Mouse (Mus musculus): ENCODE measurements around the gene Slc1a3. TPM values are rescaled to one million over a fixed set of nuclear protein-coding genes. Genes with fewer than 3 reads are reported as not detected.
"Not testable (repeated sequence)": the region's sequence is repeated elsewhere in the genome, so short reads cannot be mapped to it uniquely, and the experiment has no call there.

Slc1a3 gene
- polyA plus RNA-seq, 1 experiment from 2014 or later = 25.7 TPM

- DNase-seq (ENCODE audit: low spot score) = no peak
- H3K27me3 ChIP-seq (replicated peaks; ENCODE audit: low read depth, poor library complexity, severe bottlenecking) = no peaks in the 10 kb centered on the region
- no peaks in the 10 kb centered on the region for H3K36me3 ChIP-seq (replicated peaks)
- H3K4me3 ChIP-seq = no peak overlapping the region
- 91% methylated on average over 3 of the region's 3 CpGs for WGBS
- H3K9me3 ChIP-seq = no peaks in the 10 kb centered on the region
- no peaks in the 10 kb centered on the region for H3K4me1 ChIP-seq
- H3K27ac ChIP-seq (replicated peaks) = no peak overlapping the region
These were observed 11.2 kb upstream of the Slc1a3 start for GRCm38 (mm10) chr15:8721746-8722145.

GRCm38 (mm10) chr15:8721005-8721404 is 10.4 kb upstream of the Slc1a3 start:
- no peaks in the 10 kb centered on the region for H3K36me3 ChIP-seq (replicated peaks)
- H3K9me3 ChIP-seq = no peaks in the 10 kb centered on the region
- no peak overlapping the region for H3K4me3 ChIP-seq
- no peak for DNase-seq (ENCODE audit: low spot score)
- WGBS = 20% methylated on average over 3 of the region's 3 CpGs
- peaks cover 5% of the 10 kb centered on the region for H3K4me1 ChIP-seq
- no peaks in the 10 kb centered on the region for H3K27me3 ChIP-seq (replicated peaks; ENCODE audit: low read depth, poor library complexity, severe bottlenecking)
- H3K27ac ChIP-seq (replicated peaks) = no peak overlapping the region

DNA sequence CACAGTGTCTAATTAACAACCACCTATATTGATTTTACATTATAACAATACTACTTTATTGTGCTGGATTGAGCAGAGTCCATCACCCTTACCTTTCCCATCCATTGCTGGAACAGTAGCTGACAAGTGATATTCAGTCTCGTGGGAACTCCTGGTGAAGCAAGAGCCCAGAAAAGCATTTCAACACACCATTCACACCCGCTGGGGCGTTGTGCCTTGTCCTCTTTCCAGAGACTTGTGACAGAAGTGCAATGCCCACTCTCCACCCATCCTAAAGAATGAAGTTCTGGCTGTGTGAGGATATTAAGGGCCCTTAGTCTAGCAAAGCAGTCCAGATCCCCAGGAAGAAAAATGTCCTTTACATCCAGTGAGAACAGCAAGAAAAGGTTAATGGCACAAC is 7.9 kb upstream of the Slc1a3 start:
- Histone ChIP-seq H3K9me3 (no peaks in the 10 kb centered on the region), H3K27me3 (replicated peaks; ENCODE audit: low read depth, poor library complexity, severe bottlenecking) (no peaks in the 10 kb centered on the region), H3K4me3 (no peak overlapping the region), H3K4me1 (peaks cover 5% of the 10 kb centered on the region), H3K36me3 (replicated peaks) (no peaks in the 10 kb centered on the region), H3K27ac (replicated peaks) (no peak overlapping the region)
- no peak for DNase-seq (ENCODE audit: low spot score)
- WGBS = 84% methylated on average over 3 of the region's 3 CpGs

DNA sequence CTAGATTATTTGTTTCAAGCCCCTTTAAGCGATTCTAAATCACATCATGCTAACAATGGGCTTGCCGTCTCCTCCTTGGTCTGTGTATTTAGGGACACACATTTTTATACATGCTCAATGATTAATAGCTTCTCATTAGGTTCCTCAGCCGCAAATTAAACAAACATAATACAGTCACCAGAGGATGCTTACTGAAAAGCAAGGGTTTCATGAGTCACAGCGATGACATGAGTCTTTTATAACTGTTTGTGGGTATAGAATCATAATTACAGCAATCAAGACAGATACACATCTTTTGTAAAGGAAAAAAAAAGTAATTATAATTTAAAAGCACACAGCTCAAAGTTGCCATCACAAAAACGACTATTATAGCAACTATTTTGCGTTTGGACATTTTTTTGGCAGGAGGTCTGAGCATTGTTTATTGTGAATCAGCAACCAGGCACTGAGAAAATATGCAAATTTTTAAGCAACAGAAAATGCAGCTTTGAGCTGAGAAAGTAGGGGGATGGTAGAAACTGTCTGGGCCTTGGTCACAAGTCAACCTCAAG is 6.5 kb upstream of the Slc1a3 start:
- Histone ChIP-seq H3K27ac (replicated peaks) (no peak overlapping the region), H3K27me3 (replicated peaks; ENCODE audit: low read depth, poor library complexity, severe bottlenecking) (no peaks in the 10 kb centered on the region; the same call in 1 of the 2 replicates), H3K4me3 (no peak overlapping the region), H3K4me1 (peaks cover 13% of the 10 kb centered on the region), H3K36me3 (replicated peaks) (no peaks in the 10 kb centered on the region), H3K9me3 (no peaks in the 10 kb centered on the region)
- 56% methylated on average over 6 of the region's 6 CpGs for WGBS
- no peak for DNase-seq (ENCODE audit: low spot score)

- WGBS = 13% methylated on average over 12 of the region's 12 CpGs
These were observed 5.9 kb upstream of the Slc1a3 start for GRCm38 (mm10) chr15:8716330-8716964.

DNA sequence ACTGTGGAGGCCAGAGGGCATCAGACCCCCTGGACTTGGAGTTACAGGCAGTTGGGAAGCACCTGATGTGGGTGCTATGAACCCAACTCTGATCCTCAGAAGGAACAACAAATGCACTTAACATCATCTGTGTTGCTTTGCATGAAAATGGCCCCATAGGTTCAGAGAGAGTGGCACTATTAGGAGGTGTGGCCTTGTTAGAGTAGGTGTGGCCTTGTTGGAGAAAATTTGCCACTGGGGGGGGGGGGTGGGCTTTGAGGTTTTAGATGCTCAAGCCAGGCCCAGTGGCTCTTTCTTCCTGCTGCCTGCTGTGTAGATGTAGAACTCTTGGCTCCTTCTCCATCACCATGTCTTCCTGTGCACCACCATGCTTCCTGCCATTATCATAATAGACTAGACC is 5.1 kb upstream of the Slc1a3 start:
- H3K9me3 ChIP-seq = no peaks in the 10 kb centered on the region
- DNase-seq (ENCODE audit: low spot score) = no peak
- peaks cover 5% of the 10 kb centered on the region for H3K27me3 ChIP-seq (replicated peaks; ENCODE audit: low read depth, poor library complexity, severe bottlenecking)
- no peak overlapping the region for H3K4me3 ChIP-seq
- no peaks in the 10 kb centered on the region for H3K36me3 ChIP-seq (replicated peaks)
- no peak overlapping the region for H3K27ac ChIP-seq (replicated peaks)
- H3K4me1 ChIP-seq = peaks cover 24% of the 10 kb centered on the region

More at GRCm38 (mm10) chr15:8716330-8716964, 5.9 kb upstream of the Slc1a3 start:
- Histone ChIP-seq H3K4me3 (peak overlapping the region; percentile 26; the same call in 1 of the 2 replicates), H3K4me1 (peaks cover 17% of the 10 kb centered on the region), H3K9me3 (no peaks in the 10 kb centered on the region), H3K27me3 (replicated peaks; ENCODE audit: low read depth, poor library complexity, severe bottlenecking) (peaks cover 2% of the 10 kb centered on the region), H3K27ac (replicated peaks) (peak overlapping the region; percentile 54), H3K36me3 (replicated peaks) (no peaks in the 10 kb centered on the region)
- no peak for DNase-seq (ENCODE audit: low spot score)

- peaks cover 20% of the 10 kb centered on the region for H3K27me3 ChIP-seq (replicated peaks; ENCODE audit: low read depth, poor library complexity, severe bottlenecking)
- H3K36me3 ChIP-seq (replicated peaks) = no peaks in the 10 kb centered on the region
- no peak overlapping the region for H3K27ac ChIP-seq (replicated peaks)
- H3K4me3 ChIP-seq = no peak overlapping the region
- H3K4me1 ChIP-seq = peaks cover 36% of the 10 kb centered on the region
- H3K9me3 ChIP-seq = no peaks in the 10 kb centered on the region
- no peak for DNase-seq (ENCODE audit: low spot score)
- 55% methylated on average over 2 of the region's 2 CpGs for WGBS
These were observed 1.9 kb upstream of the Slc1a3 start for GRCm38 (mm10) chr15:8712433-8712984.

GRCm38 (mm10) chr15:8711630-8712310 is 1.2 kb upstream of the Slc1a3 start:
- H3K36me3 ChIP-seq (replicated peaks) = peaks cover 2% of the 10 kb centered on the region
- no peaks in the 10 kb centered on the region for H3K9me3 ChIP-seq
- H3K27me3 ChIP-seq (replicated peaks; ENCODE audit: low read depth, poor library complexity, severe bottlenecking) = peaks cover 20% of the 10 kb centered on the region
- WGBS = 41% methylated on average over 9 of the region's 9 CpGs
- peaks cover 36% of the 10 kb centered on the region for H3K4me1 ChIP-seq
- no peak overlapping the region for H3K27ac ChIP-seq (replicated peaks)
- no peak overlapping the region for H3K4me3 ChIP-seq
- DNase-seq (ENCODE audit: low spot score) = no peak

DNA sequence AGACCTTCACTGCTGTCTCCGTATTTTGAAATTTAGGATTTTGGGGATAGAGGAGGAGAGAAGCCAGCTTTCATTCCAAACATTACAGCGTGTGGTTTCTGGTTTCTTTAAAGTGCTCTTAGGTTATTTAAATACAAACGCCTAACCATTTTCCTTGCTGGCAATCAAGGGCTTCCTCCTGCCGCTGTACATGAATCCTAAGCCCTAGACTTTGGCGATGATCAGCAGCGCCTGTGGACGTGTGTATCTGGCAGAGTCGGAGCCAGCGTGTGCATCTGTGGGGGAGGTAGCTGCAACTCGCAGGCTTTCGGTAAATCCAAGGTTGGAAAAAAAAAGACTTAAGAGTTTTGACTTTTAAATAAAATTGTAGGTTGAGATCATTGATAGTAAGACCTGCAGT is 986 bp downstream of the Slc1a3 start:
- H3K27ac ChIP-seq (replicated peaks) = peak overlapping the region; percentile 86; the same call in 1 of the 2 replicates
- peaks cover 20% of the 10 kb centered on the region for H3K27me3 ChIP-seq (replicated peaks; ENCODE audit: low read depth, poor library complexity, severe bottlenecking)
- peak; percentile 55 for DNase-seq (ENCODE audit: low spot score)
- 2% methylated on average over 11 of the region's 11 CpGs for WGBS
- H3K4me1 ChIP-seq = peaks cover 30% of the 10 kb centered on the region
- H3K9me3 ChIP-seq = no peaks in the 10 kb centered on the region
- H3K4me3 ChIP-seq = peak overlapping the region; percentile 78
- H3K36me3 ChIP-seq (replicated peaks) = peaks cover 13% of the 10 kb centered on the region

- DNase-seq (ENCODE audit: low spot score) = no peak
- WGBS = 88% methylated on average over 5 of the region's 5 CpGs
- peaks cover 20% of the 10 kb centered on the region for H3K36me3 ChIP-seq (replicated peaks)
- no peak overlapping the region for H3K27ac ChIP-seq (replicated peaks)
- no peaks in the 10 kb centered on the region for H3K9me3 ChIP-seq
- H3K4me1 ChIP-seq = peaks cover 19% of the 10 kb centered on the region
- H3K27me3 ChIP-seq (replicated peaks; ENCODE audit: low read depth, poor library complexity, severe bottlenecking) = peaks cover 20% of the 10 kb centered on the region
- no peak overlapping the region for H3K4me3 ChIP-seq
These were observed 4.0 kb downstream of the Slc1a3 start for GRCm38 (mm10) chr15:8706613-8707012.

DNA sequence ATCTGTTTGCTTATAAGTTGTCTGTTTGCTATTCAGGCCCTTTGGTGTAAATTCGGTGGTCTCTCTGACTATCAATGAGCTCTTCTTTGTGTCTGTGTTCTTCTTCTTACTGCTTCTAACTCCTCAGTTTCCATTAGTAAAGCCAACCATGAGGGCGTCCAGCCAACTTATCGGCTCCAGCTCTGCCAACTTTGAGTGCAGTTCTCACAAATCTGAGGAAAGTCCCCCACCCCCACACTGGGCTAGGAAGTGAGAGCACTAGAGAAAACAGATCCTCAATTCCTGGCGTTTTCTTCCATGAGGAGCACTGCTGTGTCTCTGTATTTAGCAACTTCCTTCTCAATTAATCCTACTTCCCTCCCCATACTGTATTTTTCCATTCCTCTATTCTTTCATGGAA is 4.4 kb downstream of the Slc1a3 start:
- peaks cover 15% of the 10 kb centered on the region for H3K27me3 ChIP-seq (replicated peaks; ENCODE audit: low read depth, poor library complexity, severe bottlenecking)

GRCm38 (mm10) chr15:8705560-8705959 is 5.0 kb downstream of the Slc1a3 start:
- Histone ChIP-seq H3K4me1 (peaks cover 11% of the 10 kb centered on the region), H3K36me3 (replicated peaks) (peaks cover 20% of the 10 kb centered on the region), H3K27me3 (replicated peaks; ENCODE audit: low read depth, poor library complexity, severe bottlenecking) (peaks cover 15% of the 10 kb centered on the region)
- H3K27ac ChIP-seq (replicated peaks); DNase-seq (ENCODE audit: low spot score); H3K9me3 ChIP-seq; H3K4me3 ChIP-seq: not testable (repeated sequence)
- 93% methylated on average over 1 of the region's 1 CpGs for WGBS

More for the DNA sequence above, 4.4 kb downstream of the Slc1a3 start:
- peaks cover 20% of the 10 kb centered on the region for H3K36me3 ChIP-seq (replicated peaks)
- no peak overlapping the region for H3K4me3 ChIP-seq
- WGBS = 82% methylated on average over 4 of the region's 4 CpGs
- no peak for DNase-seq (ENCODE audit: low spot score)
- peaks cover 17% of the 10 kb centered on the region for H3K4me1 ChIP-seq
- H3K27ac ChIP-seq (replicated peaks) = no peak overlapping the region
- no peaks in the 10 kb centered on the region for H3K9me3 ChIP-seq

All from embryonic facial prominence, embryonic 10.5 days (tissue).